Comparison of ENCODE assay signal across 8 mouse cellular contexts in the genomic region with DNA sequence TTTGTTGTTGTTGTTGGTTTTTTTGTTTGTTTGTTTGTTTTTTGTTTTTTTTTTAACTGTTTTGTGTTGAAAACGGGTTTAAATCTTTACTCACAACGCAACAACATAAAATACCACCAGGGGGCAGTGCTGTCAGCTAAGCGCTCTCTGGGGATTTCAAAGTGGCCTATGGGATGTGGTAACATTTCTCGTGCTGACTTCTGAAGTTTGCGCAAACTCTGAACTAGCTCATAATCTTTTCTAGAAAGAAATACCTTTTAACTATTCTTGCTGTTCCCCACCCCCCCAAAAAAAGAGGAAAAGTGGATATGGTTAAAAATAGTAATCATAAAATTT.
DNase-seq lines count a peak whose midpoint lies in the region; ATAC-seq and TF ChIP-seq lines count a peak whose summit lies in the region.
"Had no signal": no experiment of that assay in that cellular context is flagged by ENCODE, and none has a peak within 500 bp of the region (broad histone marks: within the 10 kb centered on the region; RNA-seq: fewer than 3 reads in every experiment).

No protein-coding gene starts in this region.

- no peak overlapping the region for H3K4me2 ChIP-seq in liver, embryonic 12.5 days
- peak overlapping the region; percentile 34 for H3K4me2 ChIP-seq in hindbrain, postnatal 0 days (ENCODE audit: low read depth, low read length)

- H3K4me1 ChIP-seq in liver, embryonic 12.5 days = no peaks in the 10 kb centered on the region
- no peaks in the 10 kb centered on the region for H3K4me1 ChIP-seq in hindbrain, postnatal 0 days (ENCODE audit: insufficient read depth, low read length)
- 0 out of 2 replicates have a peak, but pooled peaks cover 1% of the 10 kb centered on the region for H3K4me1 ChIP-seq in small intestine, adult 2 months (ENCODE audit: control insufficient read depth, insufficient read depth, insufficient read length, low read length)

- no peak overlapping the region for H3K4me3 ChIP-seq in liver, embryonic 12.5 days
- no peak overlapping the region for H3K4me3 ChIP-seq in hindbrain, postnatal 0 days (ENCODE audit: low read length)
- H3K4me3 ChIP-seq in small intestine, adult 2 months (ENCODE audit: low read depth, low read length) = no peak overlapping the region

- 17% methylated on average over 5 of the region's 5 CpGs for WGBS in liver, embryonic 12.5 days (ENCODE audit: insufficient replicate concordance)
- 16% methylated on average over 5 of the region's 5 CpGs for WGBS in hindbrain, postnatal 0 days
- 22% methylated on average over 5 of the region's 5 CpGs for WGBS in small intestine, adult 2 months

- no peak overlapping the region for H3K27ac ChIP-seq in liver, embryonic 12.5 days
- H3K27ac ChIP-seq in hindbrain, postnatal 0 days = 0 out of 2 replicates have a peak overlapping the region, but pooled peaks have one; percentile 16
- H3K27ac ChIP-seq in small intestine, adult 2 months (ENCODE audit: insufficient read depth, low read depth, low read length) = no peak overlapping the region

- DNase-seq in liver = peak; percentile 14
- DNase-seq in adrenal gland, adult 18-20 months (ENCODE audit: low spot score in 2 of 2) = peak; percentile 31 to 49
- peak; percentile 40 to 71 for DNase-seq in cerebellum, postnatal 4 days (ENCODE audit: low spot score in 2 of 2)
- DNase-seq in hindbrain, postnatal 0 days (ENCODE audit: low spot score) = peak; percentile 84
- peak; percentile 46 for DNase-seq in lung, postnatal 14 days

- TF ChIP-seq POLR2A in small intestine, adult 2 months (IDR thresholded peaks at IDR 0.05; ENCODE audit: low read depth, low read length) = no peak

- no peaks in the 10 kb centered on the region for H3K9me3 ChIP-seq in liver, embryonic 12.5 days (replicated peaks)
- no peaks in the 10 kb centered on the region for H3K9me3 ChIP-seq in hindbrain, postnatal 0 days (ENCODE audit: low read length)

- no peaks in the 10 kb centered on the region for H3K36me3 ChIP-seq in liver, embryonic 12.5 days
- no peaks in the 10 kb centered on the region for H3K36me3 ChIP-seq in hindbrain, postnatal 0 days (ENCODE audit: insufficient read depth, low read length)
- H3K36me3 ChIP-seq in small intestine, adult 2 months (ENCODE audit: control insufficient read depth, insufficient read depth, low read length) = no peaks in the 10 kb centered on the region

- ATAC-seq in liver, embryonic 12.5 days = no peak
- ATAC-seq in hindbrain, postnatal 0 days = no peak

- TF ChIP-seq CTCF in hindbrain, postnatal 0 days (IDR thresholded peaks at IDR 0.05; ENCODE audit: low read depth) = peak; percentile 72
- TF ChIP-seq CTCF in small intestine, adult 2 months (IDR thresholded peaks at IDR 0.05; ENCODE audit: extremely low read depth, insufficient read length, insufficient replicate concordance, low read depth, low read length) = peak; percentile 30; the same call in 1 of the 2 replicates

- no peak overlapping the region for H3K9ac ChIP-seq in liver, embryonic 12.5 days
- H3K9ac ChIP-seq in hindbrain, postnatal 0 days (replicated peaks; ENCODE audit: low read length) = no peak overlapping the region

- H3K27me3 ChIP-seq in liver, embryonic 12.5 days (replicated peaks) = no peaks in the 10 kb centered on the region
- H3K27me3 ChIP-seq in hindbrain, postnatal 0 days (ENCODE audit: insufficient read depth, low read length) = no peaks in the 10 kb centered on the region
- no peaks in the 10 kb centered on the region for H3K27me3 ChIP-seq in small intestine, adult 2 months (ENCODE audit: control insufficient read depth, insufficient read depth, low read length)
- H3K27me3 ChIP-seq: megakaryocyte, embryonic 14.5 days had no signal

Comparison
In these comparisons a context has a peak if more than half of its experiments do, and no peak if none do; other contexts are left out.
1. DNase-seq: peak in every context shown above with its lines; median percentile 84 in hindbrain, postnatal 0 days; 56 in cerebellum, postnatal 4 days; 46 in lung, postnatal 14 days; 40 in adrenal gland, adult 18-20 months; 14 in liver.